Mouse (Mus musculus): Measurements from ENCODE around the gene 1700022I11Rik. TPM values are rescaled to one million over a fixed set of nuclear protein-coding genes. Genes with fewer than 3 reads are reported as not detected.
"Not testable (repeated sequence)": the region's sequence is repeated elsewhere in the genome, so short reads cannot be mapped to it uniquely, and the experiment has no call there.

The 1700022I11Rik gene
- polyA plus RNA-seq, 1 experiment, result not detected

DNA sequence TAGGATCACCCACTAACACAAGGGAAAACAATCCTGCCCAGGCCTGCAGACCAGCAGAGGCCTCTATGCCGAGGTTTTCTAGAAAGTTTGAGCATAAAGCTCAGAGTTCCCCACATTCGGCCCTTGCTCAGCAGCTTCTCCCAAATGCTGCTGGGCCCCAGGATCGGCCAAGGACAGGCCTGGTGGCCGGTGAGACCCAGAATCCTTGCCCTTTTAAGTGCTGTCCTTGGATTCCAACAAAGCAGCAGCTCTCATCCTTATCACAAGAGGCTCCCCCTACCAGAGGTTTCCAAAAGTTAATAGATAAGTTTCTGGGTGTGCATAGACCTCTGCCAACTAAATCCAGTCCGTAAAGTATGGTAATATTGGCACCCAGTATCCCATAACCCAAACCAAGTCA lies 4.5 kb downstream of the 1700022I11Rik start:
- TF ChIP-seq GATA1 (IDR thresholded peaks at IDR 0.05; ENCODE audit: low read length) (no peak), TAL1 (IDR thresholded peaks at IDR 0.05; ENCODE audit: low read length) (no peak)
- Histone ChIP-seq H3K9me3 (ENCODE audit: control insufficient read depth, low read length) (no peaks in the 10 kb centered on the region), H3K36me3 (ENCODE audit: control insufficient read depth) (peaks cover 15% of the 10 kb centered on the region), H3K4me1 (ENCODE audit: control insufficient read depth) (no peaks in the 10 kb centered on the region), H3K4me3 (replicated peaks) (no peak overlapping the region), H3K27me3 (ENCODE audit: control insufficient read depth) (no peaks in the 10 kb centered on the region)

DNA sequence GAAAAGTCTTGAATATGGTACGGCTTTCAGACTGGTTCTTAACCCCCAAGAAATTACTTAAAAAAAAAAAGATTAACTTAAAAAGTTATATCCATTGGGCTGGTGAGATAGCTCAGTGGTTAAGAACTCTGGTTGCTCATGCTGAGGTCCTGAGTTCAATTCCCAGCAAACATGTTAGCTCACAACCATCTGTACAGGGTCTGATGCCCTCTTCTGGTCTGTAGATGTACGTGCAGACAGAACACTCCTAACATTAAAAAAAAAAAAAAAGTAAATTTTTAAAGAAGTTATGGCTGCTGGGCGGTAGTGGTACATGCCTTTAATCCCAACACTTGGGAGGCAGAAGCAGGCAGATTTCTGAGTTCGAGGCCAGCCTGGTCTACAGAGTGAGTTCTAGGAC lies 8.7 kb downstream of the 1700022I11Rik start:
- H3K36me3 ChIP-seq (ENCODE audit: control insufficient read depth), result peaks cover 46% of the 10 kb centered on the region
- no peak overlapping the region for H3K4me3 ChIP-seq (replicated peaks)
- H3K4me1 ChIP-seq (ENCODE audit: control insufficient read depth), result no peaks in the 10 kb centered on the region
- TF ChIP-seq TAL1 (IDR thresholded peaks at IDR 0.05; ENCODE audit: low read length) (no peak), GATA1 (IDR thresholded peaks at IDR 0.05; ENCODE audit: low read length) (no peak)
- no peaks in the 10 kb centered on the region for H3K27me3 ChIP-seq (ENCODE audit: control insufficient read depth)
- H3K9me3 ChIP-seq (ENCODE audit: control insufficient read depth, low read length), result no peaks in the 10 kb centered on the region

DNA sequence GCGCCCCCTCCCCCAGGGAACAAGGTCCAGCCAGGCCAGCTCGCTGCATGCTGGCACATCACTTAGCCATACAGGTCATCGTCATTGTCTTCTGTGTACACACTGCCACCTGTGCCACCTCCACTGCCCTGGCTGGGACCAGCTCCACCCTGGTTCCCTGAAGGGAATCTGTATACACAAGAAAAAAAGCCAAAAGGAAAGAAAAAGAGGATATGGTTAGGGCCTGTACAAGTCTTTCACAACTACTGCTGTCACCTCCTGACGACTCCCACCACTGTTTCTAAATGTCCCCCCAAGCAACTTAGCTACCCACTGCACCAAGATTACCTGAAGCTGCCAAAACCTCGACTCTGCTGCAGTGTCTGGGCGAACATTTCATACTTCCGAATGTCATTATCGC lies 11.1 kb downstream of the 1700022I11Rik start:
- H3K27me3 ChIP-seq (ENCODE audit: control insufficient read depth); H3K9me3 ChIP-seq (ENCODE audit: control insufficient read depth, low read length); H3K4me3 ChIP-seq (replicated peaks); H3K4me1 ChIP-seq (ENCODE audit: control insufficient read depth): not testable (repeated sequence)
- H3K36me3 ChIP-seq (ENCODE audit: control insufficient read depth), result peaks cover 65% of the 10 kb centered on the region

DNA sequence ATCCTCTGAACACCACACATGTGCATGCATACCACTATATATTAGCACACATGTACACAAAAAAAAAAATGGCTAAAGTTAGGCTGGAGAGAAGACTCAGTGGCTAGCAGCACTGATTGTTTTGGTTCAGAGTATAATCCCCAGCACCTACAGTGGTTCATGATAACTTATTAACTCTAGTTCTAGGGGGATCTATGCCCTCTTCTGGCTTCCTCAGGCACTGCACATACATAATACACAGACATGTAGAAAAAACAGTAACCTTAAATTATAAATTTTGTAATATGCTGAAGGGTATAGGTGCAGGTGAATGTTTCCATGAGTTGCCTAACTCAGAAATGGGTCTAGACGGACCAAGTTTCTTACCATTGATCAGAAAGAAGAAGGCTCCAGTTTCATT lies 18.9 kb downstream of the 1700022I11Rik start:
- Histone ChIP-seq H3K27me3 (ENCODE audit: control insufficient read depth) (no peaks in the 10 kb centered on the region), H3K36me3 (ENCODE audit: control insufficient read depth) (peaks cover 95% of the 10 kb centered on the region), H3K9me3 (ENCODE audit: control insufficient read depth, low read length) (no peaks in the 10 kb centered on the region), H3K4me1 (ENCODE audit: control insufficient read depth) (no peaks in the 10 kb centered on the region), H3K4me3 (replicated peaks) (no peak overlapping the region)
- TF ChIP-seq TAL1 (IDR thresholded peaks at IDR 0.05; ENCODE audit: low read length) (no peak), GATA1 (IDR thresholded peaks at IDR 0.05; ENCODE audit: low read length) (no peak)

GRCm38 (mm10) chr4:42998022-42998421 lies 28.6 kb downstream of the 1700022I11Rik start:
- Histone ChIP-seq H3K36me3 (ENCODE audit: control insufficient read depth) (peaks cover 45% of the 10 kb centered on the region), H3K27me3 (ENCODE audit: control insufficient read depth) (no peaks in the 10 kb centered on the region), H3K4me1 (ENCODE audit: control insufficient read depth) (peaks cover 27% of the 10 kb centered on the region), H3K9me3 (ENCODE audit: control insufficient read depth, low read length) (no peaks in the 10 kb centered on the region), H3K4me3 (replicated peaks) (peak overlapping the region; percentile 98)
- TF ChIP-seq TAL1 (IDR thresholded peaks at IDR 0.05; ENCODE audit: low read length), result no peak
- no peak for TF ChIP-seq GATA1 (IDR thresholded peaks at IDR 0.05; ENCODE audit: low read length)

DNA sequence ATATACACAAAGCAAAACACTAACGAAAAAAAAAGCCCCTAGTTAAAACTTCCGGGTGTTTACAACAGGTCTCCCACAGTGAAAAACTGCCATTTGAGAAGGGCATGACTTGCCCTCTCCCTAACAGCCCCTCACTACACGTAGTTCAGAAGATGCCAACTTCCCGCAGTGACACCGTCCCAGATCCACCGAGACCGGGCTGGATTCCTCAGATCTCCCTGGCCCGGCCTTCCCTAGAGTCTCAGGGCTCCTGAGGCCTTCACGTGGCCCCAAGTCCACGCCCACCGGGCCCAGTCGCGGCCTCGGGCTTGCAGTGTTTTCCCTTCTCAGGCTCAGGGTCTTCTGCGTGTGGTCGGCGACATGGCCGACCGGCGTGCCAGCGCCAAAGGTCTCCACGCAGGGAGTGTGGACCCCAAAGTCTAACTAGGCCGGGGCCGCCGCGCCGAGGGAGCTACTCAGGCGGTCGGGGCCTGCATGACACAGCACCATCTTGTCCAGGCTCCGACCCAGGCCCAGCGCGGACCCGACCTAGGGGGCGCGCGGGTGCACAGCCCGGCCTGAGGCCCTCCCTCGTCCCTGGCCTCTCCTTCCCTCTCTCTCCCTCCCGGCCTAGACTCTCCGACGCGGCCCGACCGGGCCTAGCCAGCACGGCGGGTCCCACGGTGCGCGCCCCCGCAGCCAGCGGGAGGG lies 30.2 kb downstream of the 1700022I11Rik start:
- TF ChIP-seq TAL1 (IDR thresholded peaks at IDR 0.05; ENCODE audit: low read length) (no peak), GATA1 (IDR thresholded peaks at IDR 0.05; ENCODE audit: low read length) (no peak)
- Histone ChIP-seq H3K36me3 (ENCODE audit: control insufficient read depth) (peaks cover 37% of the 10 kb centered on the region), H3K4me3 (replicated peaks) (peak overlapping the region; percentile 98), H3K4me1 (ENCODE audit: control insufficient read depth) (peaks cover 27% of the 10 kb centered on the region), H3K27me3 (ENCODE audit: control insufficient read depth) (no peaks in the 10 kb centered on the region), H3K9me3 (ENCODE audit: control insufficient read depth, low read length) (no peaks in the 10 kb centered on the region)

DNA sequence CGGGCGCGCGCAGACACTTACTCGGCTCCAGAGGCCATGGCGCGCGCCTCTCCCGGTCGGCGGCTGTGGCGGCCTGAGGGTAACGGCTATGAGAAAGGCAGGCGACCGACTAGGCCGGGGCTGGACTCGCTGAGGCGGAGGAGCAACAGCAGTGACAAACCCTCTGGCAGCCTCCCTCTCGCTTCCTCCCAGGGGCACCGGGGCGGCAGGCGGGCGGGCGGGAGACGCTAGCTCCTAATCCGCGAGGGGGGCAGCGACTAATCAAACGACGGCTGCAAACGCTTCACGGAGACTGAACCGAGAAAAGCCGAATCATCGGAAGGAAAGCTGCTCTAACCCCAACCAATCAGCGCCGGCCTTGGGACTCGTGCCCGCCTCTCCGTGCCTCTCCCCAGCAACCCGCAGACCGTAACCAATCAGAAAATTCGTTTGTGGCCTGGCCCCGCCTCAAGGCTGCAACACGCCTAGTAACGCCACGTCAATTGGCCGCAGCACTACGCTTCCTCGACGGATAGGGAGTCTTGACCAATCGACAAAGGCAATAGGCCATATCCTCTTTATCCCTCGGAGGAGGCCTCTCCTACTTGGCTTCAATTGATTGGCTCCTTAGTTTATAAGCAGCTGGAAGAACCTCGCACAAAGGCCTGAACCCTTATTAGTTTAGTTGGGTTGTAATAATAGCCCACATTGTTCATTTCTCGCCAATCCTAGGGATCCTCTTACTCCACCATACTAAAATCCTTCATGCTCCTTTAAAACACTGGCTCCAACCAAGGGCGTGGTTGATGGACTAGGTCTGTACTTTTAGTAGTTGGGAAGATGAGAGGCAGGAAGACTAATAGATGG lies 31.0 kb downstream of the 1700022I11Rik start, which contains the start of gene Vcp:
TSS of gene Vcp (minus strand) at position 367 of the 846 bp plus-strand sequence.
- H3K36me3 ChIP-seq (ENCODE audit: control insufficient read depth), result peaks cover 39% of the 10 kb centered on the region
- peaks cover 27% of the 10 kb centered on the region for H3K4me1 ChIP-seq (ENCODE audit: control insufficient read depth)
- H3K9me3 ChIP-seq (ENCODE audit: control insufficient read depth, low read length); H3K27me3 ChIP-seq (ENCODE audit: control insufficient read depth): not testable (repeated sequence)
- H3K4me3 ChIP-seq (replicated peaks), result peak within 1 kb of the TSS; percentile 98

GRCm38 (mm10) chr4:43001272-43001671 lies 31.9 kb downstream of the 1700022I11Rik start:
- peaks cover 31% of the 10 kb centered on the region for H3K36me3 ChIP-seq (ENCODE audit: control insufficient read depth)
- TF ChIP-seq GATA1 (IDR thresholded peaks at IDR 0.05; ENCODE audit: low read length) (no peak), TAL1 (IDR thresholded peaks at IDR 0.05; ENCODE audit: low read length) (no peak)

GRCm38 (mm10) chr4:43002756-43003439 lies 33.5 kb downstream of the 1700022I11Rik start:
- Histone ChIP-seq H3K4me3 (replicated peaks) (no peak overlapping the region), H3K4me1 (ENCODE audit: control insufficient read depth) (peaks cover 24% of the 10 kb centered on the region), H3K36me3 (ENCODE audit: control insufficient read depth) (peaks cover 33% of the 10 kb centered on the region), H3K27me3 (ENCODE audit: control insufficient read depth) (no peaks in the 10 kb centered on the region), H3K9me3 (ENCODE audit: control insufficient read depth, low read length) (no peaks in the 10 kb centered on the region)
- TF ChIP-seq GATA1 (IDR thresholded peaks at IDR 0.05; ENCODE audit: low read length) (no peak), TAL1 (IDR thresholded peaks at IDR 0.05; ENCODE audit: low read length) (no peak)

More at GRCm38 (mm10) chr4:43001272-43001671, 31.9 kb downstream of the 1700022I11Rik start:
- Histone ChIP-seq H3K9me3 (ENCODE audit: control insufficient read depth, low read length) (no peaks in the 10 kb centered on the region), H3K4me1 (ENCODE audit: control insufficient read depth) (peaks cover 27% of the 10 kb centered on the region), H3K4me3 (replicated peaks) (no peak overlapping the region), H3K27me3 (ENCODE audit: control insufficient read depth) (no peaks in the 10 kb centered on the region)
